Mouse (Mus musculus) midbrain, embryonic 11.5 days (tissue): Measurements from ENCODE around the gene Hydin. TPM values are rescaled to one million over a fixed set of nuclear protein-coding genes. Genes with fewer than 3 reads are reported as not detected.

Experiments used
- ATAC-seq: fragments of 200-750 bp; cut with Nextera tagmentation; 2 replicates; pipeline ENCODE4 v1.8.0; 2017; ENCODE audit warnings: moderate TSS enrichment, moderate library complexity; ENCODE audit not compliant: low FRiP score
- DNase-seq: peaks from one replicate; pipeline ENCODE4 v3.0.0; 2015; ENCODE audit warnings: low spot score; ENCODE audit errors: missing footprints
- H3K27ac ChIP-seq: fragments of 300-500 bp; sonication (generic); 2 replicates; pipeline ENCODE4 v1.5.1; 2014; ENCODE audit warnings: low read depth, low read length
- H3K27me3 ChIP-seq: fragments of 300-500 bp; sonication (generic); 2 replicates; pipeline ENCODE4 v1.6.1; 2014; ENCODE audit warnings: mild to moderate bottlenecking, low read length, moderate library complexity, mixed read lengths; ENCODE audit not compliant: control insufficient read depth, insufficient read depth
- H3K36me3 ChIP-seq: fragments of 300-500 bp; sonication (generic); 2 replicates; pipeline ENCODE4 v1.6.1; 2014; ENCODE audit warnings: mild to moderate bottlenecking, low read length, moderate library complexity, mixed read lengths; ENCODE audit not compliant: control insufficient read depth, insufficient read depth
- H3K4me1 ChIP-seq: fragments of 300-500 bp; sonication (generic); 2 replicates; pipeline ENCODE4 v1.6.1; 2014; ENCODE audit warnings: low read length; ENCODE audit not compliant: control insufficient read depth, insufficient read depth
- H3K4me2 ChIP-seq: fragments of 300-500 bp; sonication (generic); 2 replicates; pipeline ENCODE4 v1.6.1; 2014; ENCODE audit warnings: mild to moderate bottlenecking, moderate library complexity
- H3K4me3 ChIP-seq: fragments of 300-500 bp; sonication (generic); 2 replicates; pipeline ENCODE4 v1.5.1; 2014; ENCODE audit warnings: low read depth, low read length
- H3K9ac ChIP-seq: fragments of 300-500 bp; sonication (generic); 2 replicates; pipeline ENCODE4 v1.6.1; 2014; ENCODE audit warnings: low read length
- H3K9me3 ChIP-seq: fragments of 300-500 bp; sonication (generic); 2 replicates; pipeline ENCODE4 v1.6.1; 2016; ENCODE audit warnings: low read length; ENCODE audit not compliant: control insufficient read depth
- WGBS: fragments of 180-500 bp; shearing (Covaris S2); extraction: QIAGEN DNeasy Blood & Tissue Kit; methylation state at CpG from one replicate; pipeline ENCODE4 v1.1.7; 2014; 5-methylcytosine and 5-hydroxymethylcytosine counted together
- polyA plus RNA-seq: library from polyadenylated mRNA; unstranded; fragments of >200 nt; fragmentation: Nextera tagmentation; extraction: Ambion mirVana; gene quantifications from 2 replicates; pipeline ENCODE4 v1.2.1, GENCODE M21; 2014

The Hydin gene
- polyA plus RNA-seq, 1 experiment from 2014 or later = 0.18 TPM

GRCm38 (mm10) chr8:110253986-110254385, 12.8 kb upstream of the Hydin start:
- Histone ChIP-seq H3K9me3 (no peaks in the 10 kb centered on the region), H3K4me3 (no peak overlapping the region), H3K9ac (no peak overlapping the region), H3K36me3 (no peaks in the 10 kb centered on the region), H3K27me3 (no peaks in the 10 kb centered on the region), H3K4me1 (no peaks in the 10 kb centered on the region), H3K4me2 (no peak overlapping the region), H3K27ac (no peak overlapping the region)
- no peak for DNase-seq
- ATAC-seq = no peak
- 87% methylated on average over 4 of the region's 4 CpGs for WGBS

- DNase-seq (no peak), ATAC-seq (no peak)
- H3K4me2 ChIP-seq = no peak overlapping the region
- no peaks in the 10 kb centered on the region for H3K9me3 ChIP-seq
- no peaks in the 10 kb centered on the region for H3K27me3 ChIP-seq
- H3K4me1 ChIP-seq = no peaks in the 10 kb centered on the region; the same call in 1 of the 2 replicates
- H3K4me3 ChIP-seq = no peak overlapping the region
- H3K36me3 ChIP-seq = no peaks in the 10 kb centered on the region
- H3K9ac ChIP-seq = no peak overlapping the region
- no peak overlapping the region for H3K27ac ChIP-seq
- WGBS = 73% methylated on average over 11 of the region's 11 CpGs
Measured at GRCm38 (mm10) chr8:110265796-110266305, 926 bp upstream of the Hydin start.

GRCm38 (mm10) chr8:110267268-110267667, 491 bp downstream of the Hydin start:
- 14% methylated on average over 12 of the region's 12 CpGs for WGBS
- Histone ChIP-seq H3K27ac (no peak overlapping the region), H3K9ac (peak overlapping the region; percentile 46; the same call in 1 of the 2 replicates), H3K9me3 (no peaks in the 10 kb centered on the region), H3K27me3 (no peaks in the 10 kb centered on the region), H3K4me1 (no peaks in the 10 kb centered on the region; the same call in 1 of the 2 replicates), H3K36me3 (no peaks in the 10 kb centered on the region), H3K4me2 (peak overlapping the region; percentile 54), H3K4me3 (peak overlapping the region; percentile 36)
- ATAC-seq (peak; percentile 22; the same call in 1 of the 2 replicates), DNase-seq (no peak)

GRCm38 (mm10) chr8:110270659-110271058, 3.9 kb downstream of the Hydin start:
- no peaks in the 10 kb centered on the region for H3K36me3 ChIP-seq
- DNase-seq = no peak
- no peaks in the 10 kb centered on the region for H3K9me3 ChIP-seq
- no peak overlapping the region for H3K9ac ChIP-seq
- 90% methylated on average over 4 of the region's 4 CpGs for WGBS
- no peaks in the 10 kb centered on the region; the same call in 1 of the 2 replicates for H3K4me1 ChIP-seq
- no peak overlapping the region for H3K27ac ChIP-seq
- no peaks in the 10 kb centered on the region for H3K27me3 ChIP-seq
- H3K4me2 ChIP-seq = no peak overlapping the region
- no peak overlapping the region for H3K4me3 ChIP-seq
- ATAC-seq = no peak

- Histone ChIP-seq H3K4me3 (no peak overlapping the region), H3K4me2 (no peak overlapping the region), H3K27ac (no peak overlapping the region), H3K9ac (no peak overlapping the region), H3K27me3 (no peaks in the 10 kb centered on the region), H3K9me3 (no peaks in the 10 kb centered on the region), H3K4me1 (no peaks in the 10 kb centered on the region), H3K36me3 (no peaks in the 10 kb centered on the region)
- DNase-seq (no peak), ATAC-seq (no peak)
- WGBS = 71% methylated on average over 2 of the region's 2 CpGs
Measured at GRCm38 (mm10) chr8:110273394-110273793, 6.6 kb downstream of the Hydin start.

- ATAC-seq = no peak
- 84% methylated on average over 21 of the region's 21 CpGs for WGBS
- Histone ChIP-seq H3K4me1 (no peaks in the 10 kb centered on the region), H3K4me2 (no peak overlapping the region), H3K27me3 (no peaks in the 10 kb centered on the region), H3K4me3 (no peak overlapping the region), H3K36me3 (no peaks in the 10 kb centered on the region), H3K9me3 (no peaks in the 10 kb centered on the region), H3K27ac (no peak overlapping the region), H3K9ac (no peak overlapping the region)
- no peak for DNase-seq
Measured at GRCm38 (mm10) chr8:110275465-110276258, 8.9 kb downstream of the Hydin start.

GRCm38 (mm10) chr8:110276259-110276560, 9.4 kb downstream of the Hydin start:
- Histone ChIP-seq H3K36me3 (no peaks in the 10 kb centered on the region), H3K27ac (no peak overlapping the region), H3K9ac (no peak overlapping the region), H3K4me2 (no peak overlapping the region), H3K4me3 (no peak overlapping the region), H3K27me3 (no peaks in the 10 kb centered on the region), H3K9me3 (no peaks in the 10 kb centered on the region), H3K4me1 (no peaks in the 10 kb centered on the region)
- DNase-seq (no peak), ATAC-seq (no peak)
- WGBS = 93% methylated on average over 1 of the region's 1 CpGs

GRCm38 (mm10) chr8:110312715-110313114, 45.9 kb downstream of the Hydin start:
- Histone ChIP-seq H3K4me3 (no peak overlapping the region), H3K27ac (no peak overlapping the region), H3K4me1 (peaks cover 4% of the 10 kb centered on the region; the same call in 1 of the 2 replicates), H3K36me3 (no peaks in the 10 kb centered on the region), H3K9ac (no peak overlapping the region), H3K27me3 (no peaks in the 10 kb centered on the region), H3K4me2 (no peak overlapping the region), H3K9me3 (no peaks in the 10 kb centered on the region)
- no peak for ATAC-seq
- WGBS = 85% methylated on average over 2 of the region's 2 CpGs
- no peak for DNase-seq

GRCm38 (mm10) chr8:110315826-110316225, 49.0 kb downstream of the Hydin start:
- no peak; the same call in 1 of the 2 replicates for ATAC-seq
- no peak overlapping the region for H3K4me3 ChIP-seq
- WGBS = 60% methylated on average over 7 of the region's 7 CpGs
- peaks cover 4% of the 10 kb centered on the region; the same call in 1 of the 2 replicates for H3K4me1 ChIP-seq
- H3K9ac ChIP-seq = no peak overlapping the region
- H3K27ac ChIP-seq = no peak overlapping the region
- H3K27me3 ChIP-seq = no peaks in the 10 kb centered on the region
- H3K9me3 ChIP-seq = no peaks in the 10 kb centered on the region
- no peak for DNase-seq
- no peak overlapping the region for H3K4me2 ChIP-seq
- no peaks in the 10 kb centered on the region for H3K36me3 ChIP-seq
